Mouse (Mus musculus): ENCODE measurements around the gene Chd2. TPM values are rescaled to one million over a fixed set of nuclear protein-coding genes. Genes with fewer than 3 reads are reported as not detected.
"Not testable (repeated sequence)": the region's sequence is repeated elsewhere in the genome, so short reads cannot be mapped to it uniquely, and the experiment has no call there.

The Chd2 gene
- total RNA-seq, 2 experiments from 2014 or later: 35.8 to 59.8 TPM

DNA sequence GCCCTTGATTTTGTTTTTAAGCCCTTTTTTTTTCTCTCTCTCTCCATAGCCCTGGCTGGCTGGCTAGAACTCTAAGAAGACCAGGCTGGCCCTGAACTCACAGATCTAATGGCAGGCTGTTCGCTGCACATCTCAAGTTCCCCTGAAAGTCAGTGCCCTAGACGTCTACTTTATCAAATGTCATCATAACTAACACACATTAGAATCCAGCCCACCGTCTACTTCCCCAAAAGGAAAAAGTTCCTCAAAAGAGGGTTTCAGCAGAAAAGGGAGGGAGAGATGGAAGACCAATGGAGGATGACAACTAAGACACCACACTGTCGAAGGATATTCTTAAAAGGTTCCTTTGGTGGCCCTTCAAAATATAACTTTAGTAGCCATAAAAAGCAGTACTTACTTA is 14.4 kb downstream of the Chd2 start:
- no peak for DNase-seq (ENCODE audit: low spot score in 2 of 2)
- intact Hi-C loops (cut with DNase I): no loop called here

DNA sequence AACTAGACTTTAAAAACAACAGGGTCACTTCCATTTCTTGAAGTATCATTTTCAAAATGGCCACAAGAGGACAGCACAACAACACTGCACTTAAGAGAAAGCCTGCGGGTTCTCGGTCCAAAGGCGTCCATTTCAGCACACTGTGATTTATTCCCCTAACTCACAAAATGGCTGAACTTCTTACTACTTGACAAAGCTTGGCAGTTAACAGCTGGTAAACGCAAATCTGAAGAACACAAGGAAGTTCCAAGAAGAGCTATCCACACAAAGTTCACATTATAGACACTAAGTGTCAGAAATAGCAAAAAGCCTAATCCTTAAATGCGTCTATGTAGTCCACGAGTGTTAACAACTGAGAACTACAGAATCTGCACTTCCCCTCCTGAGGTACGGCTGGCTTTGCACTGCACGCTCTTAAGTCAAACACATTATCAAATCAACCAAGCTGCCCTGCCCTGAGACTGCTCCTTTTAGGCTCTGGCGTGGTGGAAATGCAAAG is 17.1 kb downstream of the Chd2 start:
- intact Hi-C loops (cut with DNase I): no loop called here
- DNase-seq (ENCODE audit: low spot score in 2 of 2): peak; percentile 28 to 49

DNA sequence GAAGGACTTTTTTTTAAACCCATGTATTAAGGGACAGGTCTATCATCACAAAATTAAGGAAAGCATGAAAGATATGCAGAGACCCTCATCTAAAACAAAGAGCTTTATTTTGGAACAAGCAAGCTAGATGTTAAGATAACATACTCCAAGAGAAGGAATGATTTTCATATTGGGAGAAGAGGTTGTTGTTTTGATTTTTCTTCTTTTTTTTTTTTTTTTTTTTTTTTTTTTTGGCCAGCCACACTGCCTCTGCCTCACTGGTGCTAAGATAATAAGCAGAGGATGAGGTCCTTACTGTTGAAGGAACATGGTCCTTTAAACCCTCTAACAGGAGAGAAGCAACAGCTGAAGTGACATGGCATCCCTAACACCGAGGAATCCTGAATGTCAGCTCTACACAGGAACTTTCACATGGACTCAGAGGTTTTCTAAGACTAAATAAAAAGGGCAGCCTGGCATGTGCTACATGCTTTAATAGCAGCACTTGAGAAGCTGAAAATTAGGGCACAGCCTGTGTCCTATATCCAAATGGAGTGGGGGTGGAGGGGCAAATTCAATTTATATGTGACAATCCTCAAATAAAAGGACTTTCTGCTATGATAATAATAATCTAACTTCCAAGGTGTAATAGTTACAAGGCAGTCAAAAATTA is 17.9 kb downstream of the Chd2 start:
- DNase-seq (ENCODE audit: low spot score in 2 of 2): peak in 1 of 2 experiments; percentile 3
- intact Hi-C loops (cut with DNase I): no loop called here

DNA sequence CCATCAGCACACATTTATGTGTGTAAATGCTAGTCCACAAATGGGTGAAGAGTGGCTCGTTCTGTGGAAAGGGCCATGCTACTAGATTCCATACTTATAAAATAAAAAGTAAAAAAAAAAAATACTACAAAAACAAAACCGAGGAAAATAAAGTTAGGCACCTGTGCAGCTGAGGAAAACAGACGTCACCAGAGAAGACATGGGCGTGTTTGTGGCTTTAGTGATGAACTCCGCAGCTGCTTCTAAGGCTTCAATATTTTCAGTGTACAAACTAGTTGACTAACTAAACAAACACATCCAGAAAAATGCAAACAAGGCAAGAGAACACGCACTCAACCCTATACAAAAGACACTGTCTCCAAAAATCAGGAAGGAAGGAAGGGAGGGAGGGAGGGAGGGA is 18.4 kb downstream of the Chd2 start:
- intact Hi-C loops (cut with DNase I): no loop called here
- DNase-seq (ENCODE audit: low spot score in 2 of 2): peak in 1 of 2 experiments; percentile 2

DNA sequence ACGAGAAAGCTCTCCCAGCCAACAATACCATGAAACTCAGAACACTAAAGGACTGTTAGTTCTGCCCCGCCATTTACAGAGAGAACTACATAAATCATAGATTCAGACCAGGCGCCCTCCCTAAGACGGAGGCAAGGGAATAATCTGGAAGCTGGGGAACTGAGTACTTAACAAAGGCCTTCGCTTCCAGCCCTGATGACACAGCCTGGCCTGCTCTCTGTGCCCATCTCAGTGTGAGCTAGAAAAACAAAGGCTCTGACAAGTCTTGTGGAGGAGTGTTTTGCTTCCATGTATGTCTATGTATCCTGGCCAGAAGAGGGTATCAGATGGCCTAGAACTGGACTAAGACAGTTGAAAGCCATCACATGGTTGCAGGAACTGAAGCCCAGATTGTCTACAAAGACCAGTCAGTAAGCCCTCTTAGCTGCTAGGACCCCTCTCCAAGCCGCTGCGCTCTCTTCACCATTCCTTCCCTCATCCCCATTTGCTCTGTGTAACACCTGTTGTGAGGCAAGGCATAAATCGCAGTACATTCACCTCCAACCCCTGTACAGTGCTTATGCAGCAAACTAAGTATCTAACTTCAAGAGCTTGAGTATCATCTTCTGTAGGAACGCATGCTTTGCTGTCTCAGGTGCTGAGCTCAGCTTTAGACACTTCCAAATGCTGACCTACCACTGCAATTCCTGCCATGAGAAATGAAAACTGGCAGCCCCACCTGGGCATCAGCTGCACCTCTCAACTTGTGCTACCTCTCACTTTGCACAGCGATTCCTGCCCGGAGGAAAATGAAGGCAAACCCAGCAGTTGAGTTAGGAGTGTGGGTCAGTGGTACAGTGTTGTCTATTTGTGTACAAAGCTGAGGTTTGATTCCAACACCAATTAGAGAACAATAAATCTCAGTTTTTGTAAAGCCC is 20.1 kb downstream of the Chd2 start:
- DNase-seq (ENCODE audit: low spot score in 2 of 2): peak in 1 of 2 experiments; percentile 3
- intact Hi-C loops (cut with DNase I): no loop called here

DNA sequence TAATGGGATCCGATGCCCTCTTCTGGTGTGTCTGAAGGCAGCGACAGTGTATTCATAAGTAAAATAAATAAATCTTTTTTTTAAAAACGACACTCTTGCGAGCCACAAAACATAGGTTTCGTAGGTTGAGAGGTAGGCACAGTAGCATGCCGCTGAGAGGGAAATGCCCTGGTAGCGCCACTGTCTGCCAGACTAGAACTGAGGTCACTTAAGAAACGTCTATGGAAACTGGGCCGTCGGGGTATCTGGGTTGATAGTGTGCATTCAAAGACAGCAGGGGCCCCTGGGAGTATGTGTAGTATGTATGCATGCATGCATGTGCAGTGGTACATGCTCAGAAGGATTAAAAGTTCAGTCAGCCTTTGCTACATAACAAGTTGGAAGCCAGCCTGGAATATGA is 21.4 kb downstream of the Chd2 start:
- peak in 1 of 2 experiments; percentile 3 for DNase-seq (ENCODE audit: low spot score in 2 of 2)
- intact Hi-C loops (cut with DNase I): no loop called here

DNA sequence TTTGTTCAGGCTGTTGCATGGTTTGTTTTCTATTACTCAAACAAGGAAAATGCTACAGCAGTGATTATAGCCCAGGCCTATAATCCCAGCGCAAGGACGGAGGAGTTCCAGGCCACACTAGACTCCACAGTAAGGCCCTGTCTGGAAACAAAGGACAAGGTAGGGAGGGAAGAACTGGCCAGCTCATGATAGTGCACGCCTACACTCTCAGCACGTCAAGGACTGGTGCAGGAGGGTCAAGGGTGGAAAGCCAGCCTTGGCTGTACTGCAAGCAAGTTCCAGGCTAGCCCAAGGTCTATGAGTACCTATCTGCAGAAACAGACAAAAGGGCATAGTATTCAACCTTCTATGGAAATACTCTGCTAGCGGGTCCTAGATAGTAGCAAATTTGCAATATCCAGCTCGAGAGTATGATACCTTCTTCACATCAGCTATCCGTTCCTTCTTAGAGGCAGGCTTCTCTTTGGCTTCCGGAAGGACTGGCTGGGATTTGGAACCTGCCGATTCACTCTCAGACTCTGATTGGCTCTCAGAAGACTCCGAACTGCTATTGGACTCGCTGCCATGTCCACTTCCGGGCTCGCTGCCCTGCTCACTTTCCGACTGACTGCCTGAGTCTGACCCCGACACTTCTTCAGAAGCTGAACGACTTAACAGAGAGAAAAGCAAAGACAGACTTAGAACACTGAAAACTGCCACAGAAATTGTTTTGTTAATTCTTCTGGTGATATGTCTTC is 22.4 kb downstream of the Chd2 start:
- intact Hi-C loops (cut with DNase I): no loop called here
- DNase-seq (ENCODE audit: low spot score in 2 of 2): no peak

DNA sequence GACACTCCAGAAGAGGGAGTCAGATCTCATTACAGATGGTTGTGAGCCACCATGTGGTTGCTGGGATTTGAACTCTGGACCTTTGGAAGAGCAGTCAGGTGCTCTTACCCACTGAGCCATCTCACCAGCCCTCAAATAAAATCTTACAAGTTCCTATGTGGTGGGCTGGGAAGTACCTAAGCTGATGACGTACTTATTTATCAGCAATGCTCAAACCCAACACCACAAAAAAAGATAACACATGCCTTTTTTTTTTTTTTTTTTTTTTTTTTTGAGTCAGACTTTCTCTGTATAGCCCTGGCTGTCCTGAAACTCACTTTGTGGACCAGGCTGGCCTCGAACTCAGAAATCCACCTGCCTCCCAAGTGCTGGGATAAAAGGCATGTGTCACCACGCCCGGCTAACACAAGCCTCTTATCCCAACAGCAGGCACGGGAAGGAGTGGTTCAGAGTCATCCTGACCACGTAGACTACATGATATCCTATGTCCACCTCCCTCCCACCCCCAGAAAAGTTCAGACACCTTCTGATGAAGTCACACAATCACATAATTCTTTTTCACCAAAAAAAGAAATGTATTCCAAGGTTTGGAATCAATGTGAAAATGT is 23.2 kb downstream of the Chd2 start:
- DNase-seq (ENCODE audit: low spot score in 2 of 2); intact Hi-C loops (cut with DNase I): not testable (repeated sequence)

DNA sequence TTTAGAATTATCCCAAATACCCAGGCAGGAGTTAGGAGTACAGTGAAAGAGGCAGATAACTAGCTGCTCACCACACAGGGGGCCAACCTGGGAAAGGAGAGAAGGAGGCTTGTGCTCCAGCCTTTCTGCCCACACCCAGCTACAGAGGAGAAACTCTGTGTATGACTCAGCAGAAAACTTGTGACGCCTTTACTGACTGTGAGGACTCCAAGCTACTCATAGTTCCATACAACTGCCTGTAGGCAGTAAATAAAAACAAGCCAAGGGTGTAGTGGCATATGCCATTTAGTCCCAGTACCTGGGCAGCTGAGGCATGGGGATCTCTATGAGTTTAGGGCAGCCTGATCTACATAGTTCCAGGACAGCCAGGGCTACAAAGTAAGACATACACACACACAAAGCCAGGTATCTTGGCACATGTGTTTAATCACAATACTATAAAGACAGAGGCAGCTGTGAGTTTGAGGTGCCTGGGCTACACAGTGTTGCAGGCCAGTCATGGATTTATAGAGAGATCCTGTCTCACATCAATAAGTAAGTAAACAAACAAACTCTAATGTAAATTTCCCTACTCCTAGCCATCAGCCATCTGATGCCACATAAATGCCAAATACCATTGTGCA is 24.1 kb downstream of the Chd2 start:
- intact Hi-C loops (cut with DNase I): no loop called here
- DNase-seq (ENCODE audit: low spot score in 2 of 2): no peak

DNA sequence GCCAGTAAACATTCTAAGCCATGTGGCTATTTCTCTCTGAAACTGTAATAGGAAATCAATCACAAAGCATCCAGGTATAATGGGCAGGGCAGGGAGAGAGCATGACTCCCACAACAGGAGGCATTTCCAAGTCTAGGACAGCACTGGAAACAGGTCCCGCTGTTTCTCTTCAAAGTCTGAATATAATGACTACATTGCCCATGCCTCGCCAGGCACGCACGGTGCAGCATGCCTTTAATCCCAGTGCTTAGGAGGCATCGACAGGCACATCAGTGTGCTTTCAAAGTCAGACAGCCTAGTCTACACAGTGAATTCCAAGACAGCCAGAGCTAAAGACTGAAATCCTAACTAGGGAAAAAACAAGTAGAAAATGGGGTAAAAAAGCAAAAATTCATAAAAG is 24.8 kb downstream of the Chd2 start:
- DNase-seq (ENCODE audit: low spot score in 2 of 2): no peak
- intact Hi-C loops (cut with DNase I): no loop called here

DNA sequence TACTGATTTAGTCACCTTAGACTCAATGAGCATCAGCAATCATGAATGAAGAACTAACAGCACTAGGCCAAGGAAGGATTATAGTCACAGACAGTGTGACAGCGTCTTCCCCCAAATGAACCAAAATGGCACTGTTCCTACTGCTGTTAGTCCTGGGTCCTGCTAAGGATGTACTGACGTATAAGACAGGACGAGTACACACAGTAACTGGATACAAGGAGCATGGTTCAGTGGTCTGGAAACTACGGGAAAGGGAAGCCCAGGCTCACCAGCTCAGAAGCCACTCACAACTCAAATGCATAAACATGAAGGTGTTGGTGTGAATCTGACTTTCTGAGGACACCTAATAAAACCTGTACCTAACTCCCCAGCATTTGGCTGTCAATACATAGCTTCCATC is 27.1 kb downstream of the Chd2 start:
- no peak for DNase-seq (ENCODE audit: low spot score in 2 of 2)
- intact Hi-C loops (cut with DNase I): no loop called here

DNA sequence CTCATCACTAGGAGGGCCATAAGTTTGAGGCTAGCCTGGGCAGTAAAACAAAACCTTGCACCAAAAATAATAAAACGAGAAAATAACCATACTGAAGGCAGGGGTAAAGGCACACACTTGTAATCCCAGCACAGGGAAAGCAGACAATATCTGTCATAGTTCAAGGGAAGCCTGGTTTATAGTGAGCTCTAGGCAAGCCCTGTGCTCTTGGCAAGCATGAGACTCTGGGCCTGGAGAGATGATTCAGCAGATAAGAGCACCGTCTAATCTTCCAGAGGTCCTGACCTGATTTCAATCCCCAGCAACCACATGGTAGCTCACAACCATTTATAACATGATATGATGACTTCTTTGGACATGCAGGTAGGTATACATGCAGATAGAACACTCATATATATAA is 29.2 kb downstream of the Chd2 start:
- intact Hi-C loops (cut with DNase I): no loop called here
- DNase-seq (ENCODE audit: low spot score in 2 of 2): no peak

DNA sequence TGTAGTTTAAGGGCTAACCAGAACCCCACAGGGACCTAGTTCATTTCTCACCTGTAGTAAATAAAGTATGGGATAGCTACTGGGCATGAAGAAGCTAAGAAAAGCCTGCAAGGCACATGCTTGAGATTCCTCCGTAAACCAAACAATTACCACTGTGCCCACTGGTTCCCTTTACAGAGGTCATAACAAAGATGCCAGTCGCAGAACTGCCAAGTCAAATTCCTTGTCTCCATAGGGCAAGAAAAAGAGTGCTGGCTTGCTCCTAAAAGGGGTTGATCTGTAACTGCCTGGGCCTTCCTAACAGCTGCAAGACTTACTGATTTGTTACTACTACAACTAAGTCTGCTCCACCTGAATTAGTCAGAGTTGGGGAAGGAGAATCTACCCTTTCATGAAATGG is 32.9 kb downstream of the Chd2 start:
- intact Hi-C loops (cut with DNase I): no loop called here
- DNase-seq (ENCODE audit: low spot score in 2 of 2): no peak

DNA sequence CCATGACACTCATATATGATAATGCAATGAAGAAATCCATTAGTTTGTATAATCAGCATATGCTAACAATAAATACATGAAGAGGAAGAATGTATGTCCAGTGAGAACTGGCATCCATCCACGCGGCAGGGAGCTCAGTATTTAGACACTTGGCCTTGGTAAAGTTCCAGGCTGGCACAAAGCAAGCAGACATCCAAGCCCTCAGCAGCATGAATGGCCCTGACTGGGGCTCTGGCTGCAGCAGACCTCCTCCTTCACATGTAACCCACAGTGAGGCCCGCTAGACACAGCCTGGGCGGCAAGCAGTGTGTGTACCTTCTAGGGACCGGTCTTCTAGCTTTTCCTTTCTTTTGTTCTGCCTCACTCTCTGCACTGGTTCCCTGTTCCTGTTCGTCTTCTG is 34.1 kb downstream of the Chd2 start:
- DNase-seq (ENCODE audit: low spot score in 2 of 2): no peak
- intact Hi-C loops (cut with DNase I): no loop called here

DNA sequence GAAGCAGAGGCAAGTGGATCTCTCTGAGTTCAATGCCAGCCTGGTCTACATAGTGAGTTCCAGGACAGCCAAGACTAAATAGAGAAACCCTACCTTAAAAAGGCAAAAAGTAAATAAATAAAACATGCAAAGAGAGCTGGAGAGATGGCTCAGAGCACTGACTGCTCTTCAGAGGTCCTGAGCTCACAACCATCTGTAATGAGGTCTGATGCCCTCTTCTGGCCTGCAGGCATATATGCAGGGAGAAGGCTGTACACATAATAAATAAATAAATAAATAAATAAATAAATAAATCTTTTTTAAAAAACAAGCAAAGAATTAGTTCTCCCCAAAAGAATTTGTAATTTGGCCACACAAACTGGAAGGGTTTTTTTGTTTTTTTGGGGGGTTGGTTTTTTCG is 34.8 kb downstream of the Chd2 start:
- intact Hi-C loops (cut with DNase I): no loop called here
- no peak for DNase-seq (ENCODE audit: low spot score in 2 of 2)

DNA sequence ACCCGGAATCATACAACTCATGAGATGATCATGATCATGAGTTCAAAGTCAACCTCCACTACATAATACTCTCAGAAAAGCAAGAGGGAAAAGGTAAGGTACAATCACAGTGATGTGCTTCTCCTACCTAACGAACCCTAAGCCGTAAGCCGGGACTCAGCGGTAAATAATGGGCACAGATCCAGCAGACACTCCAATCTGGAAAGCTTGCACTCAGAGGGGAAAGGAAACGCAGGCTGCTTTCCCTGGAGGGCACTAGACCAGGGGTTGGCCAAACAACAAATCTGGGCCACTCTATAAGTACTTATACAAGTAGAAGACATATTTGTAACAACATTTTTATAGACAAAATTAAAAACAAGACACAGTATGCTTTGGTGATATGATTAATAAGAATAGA is 36.4 kb downstream of the Chd2 start:
- DNase-seq (ENCODE audit: low spot score in 2 of 2): no peak
- intact Hi-C loops (cut with DNase I): no loop called here

DNA sequence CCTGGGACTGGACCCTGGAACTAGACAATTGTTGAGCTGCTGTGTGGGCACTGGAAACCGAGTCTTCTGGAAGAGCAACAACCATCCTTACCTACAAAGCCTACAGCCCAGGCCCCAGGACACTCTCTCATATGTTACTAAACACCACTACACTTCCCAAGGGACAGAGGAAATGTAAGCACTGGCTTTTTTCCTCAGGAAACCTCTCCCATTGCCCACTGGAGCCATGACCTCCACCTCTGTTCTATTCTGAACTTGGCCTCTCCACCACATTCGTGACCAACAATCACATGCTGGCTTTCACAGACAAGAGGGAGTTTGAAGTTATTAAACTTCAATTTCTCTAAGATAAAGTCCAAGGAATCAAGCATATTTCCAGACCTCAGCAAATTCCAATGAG is 43.4 kb downstream of the Chd2 start:
- intact Hi-C loops (cut with DNase I): no loop called here

DNA sequence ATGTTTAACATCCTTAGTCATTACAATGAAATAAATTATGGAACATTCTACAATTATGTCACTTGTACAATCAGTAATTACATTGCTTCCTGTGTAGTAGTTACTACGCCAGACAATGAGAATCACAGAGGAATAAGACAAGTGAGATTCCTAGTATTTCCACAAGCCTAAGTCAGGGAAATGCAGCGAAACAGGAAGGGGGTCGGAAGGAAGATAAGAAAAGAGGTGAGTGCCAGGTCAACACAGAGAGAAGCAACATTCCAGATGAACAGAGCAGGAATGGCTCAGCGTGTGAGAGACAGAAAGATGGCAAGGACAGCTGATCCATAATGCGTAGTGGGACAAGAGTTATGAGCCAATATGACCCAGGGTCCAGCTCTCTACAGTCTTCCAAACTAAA is 52.4 kb downstream of the Chd2 start:
- DNase-seq (ENCODE audit: low spot score in 2 of 2): no peak
- intact Hi-C loops (cut with DNase I): no loop called here

More for the DNA sequence above, 43.4 kb downstream of the Chd2 start:
- DNase-seq (ENCODE audit: low spot score in 2 of 2): no peak

DNA sequence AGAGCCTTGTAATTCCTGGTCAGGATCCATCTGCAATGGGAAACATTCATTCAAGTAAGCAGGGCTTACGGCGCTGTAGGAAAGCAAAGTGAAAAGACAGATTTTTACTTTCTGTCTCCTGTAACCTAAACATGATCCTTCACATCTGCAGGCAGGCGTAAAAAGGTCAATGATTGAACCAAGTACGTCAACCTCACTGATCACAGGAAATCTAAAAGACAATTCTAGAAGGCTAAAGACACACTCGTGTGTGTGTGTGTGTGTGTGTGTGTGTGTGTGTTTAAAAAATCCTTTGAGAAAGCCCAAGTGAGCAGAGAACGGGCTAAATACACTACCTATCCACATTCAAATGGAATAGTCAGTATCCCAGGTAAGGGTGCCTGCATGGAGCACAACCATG is 60.5 kb downstream of the Chd2 start:
- intact Hi-C loops (cut with DNase I): loop anchor here (5.0 kb wide), 1 partner anchor 1079 kb away; no protein-coding TSS in a partner anchor
- no peak for DNase-seq (ENCODE audit: low spot score in 2 of 2)

All from left cerebral cortex, postnatal 36 days (tissue).